Mouse (Mus musculus): Measurements from ENCODE around the gene Tex2. TPM values are rescaled to one million over a fixed set of nuclear protein-coding genes. Genes with fewer than 3 reads are reported as not detected.
"Not testable (repeated sequence)": the region's sequence is repeated elsewhere in the genome, so short reads cannot be mapped to it uniquely, and the experiment has no call there.

The Tex2 gene
- polyA plus RNA-seq, 1 experiment from 2014 or later: 11.9 TPM

- Histone ChIP-seq H3K9ac (ENCODE audit: low read length) (no peak overlapping the region), H3K4me2 (ENCODE audit: low read length) (no peak overlapping the region), H3K4me1 (ENCODE audit: control insufficient read depth, insufficient read depth, low read length) (no peaks in the 10 kb centered on the region), H3K9me3 (replicated peaks; ENCODE audit: control insufficient read depth, low read length) (no peaks in the 10 kb centered on the region), H3K27me3 (replicated peaks; ENCODE audit: control insufficient read depth, insufficient read depth, low read length) (no peaks in the 10 kb centered on the region), H3K27ac (ENCODE audit: low read depth, low read length) (no peak overlapping the region), H3K4me3 (ENCODE audit: low read depth, low read length) (no peak overlapping the region), H3K36me3 (ENCODE audit: control insufficient read depth, insufficient read depth, low read length) (no peaks in the 10 kb centered on the region)
- ATAC-seq (no peak), DNase-seq (ENCODE audit: low spot score) (no peak)
- 79% methylated on average over 7 of the region's 7 CpGs for WGBS
Measured at GRCm38 (mm10) chr11:106492984-106493669, 120.1 kb downstream of the Tex2 start.

DNA sequence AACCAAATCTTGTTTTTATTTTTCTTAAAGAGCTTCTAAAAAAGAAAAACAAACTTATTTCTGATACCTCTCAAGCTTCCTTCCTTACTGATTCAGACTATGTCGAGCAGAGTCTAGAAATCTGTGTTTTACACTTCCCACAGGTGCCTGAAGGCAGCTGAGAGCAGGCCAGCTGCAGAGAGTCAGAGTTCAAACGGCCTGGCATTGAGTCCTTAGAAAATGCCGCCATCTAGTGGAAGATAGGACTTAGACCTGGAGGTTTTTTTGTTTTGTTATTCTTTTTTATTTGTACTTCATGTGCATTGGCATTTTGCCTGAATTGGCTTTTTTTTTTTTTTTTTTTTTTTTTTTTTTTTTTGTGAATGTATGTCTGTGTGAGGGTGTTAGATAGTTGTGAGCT, 121.8 kb downstream of the Tex2 start:
- H3K36me3 ChIP-seq (ENCODE audit: control insufficient read depth, insufficient read depth, low read length): no peaks in the 10 kb centered on the region
- H3K27ac ChIP-seq (ENCODE audit: low read depth, low read length): no peak overlapping the region
- no peaks in the 10 kb centered on the region for H3K27me3 ChIP-seq (replicated peaks; ENCODE audit: control insufficient read depth, insufficient read depth, low read length)
- peak; percentile 94 for DNase-seq (ENCODE audit: low spot score)
- H3K4me1 ChIP-seq (ENCODE audit: control insufficient read depth, insufficient read depth, low read length): peaks cover 3% of the 10 kb centered on the region
- no peak overlapping the region for H3K4me2 ChIP-seq (ENCODE audit: low read length)
- ATAC-seq: no peak
- no peak overlapping the region for H3K4me3 ChIP-seq (ENCODE audit: low read depth, low read length)
- no peak overlapping the region for H3K9ac ChIP-seq (ENCODE audit: low read length)
- WGBS: 4% methylated on average over 3 of the region's 3 CpGs
- no peaks in the 10 kb centered on the region for H3K9me3 ChIP-seq (replicated peaks; ENCODE audit: control insufficient read depth, low read length)

GRCm38 (mm10) chr11:106490600-106490999, 122.6 kb downstream of the Tex2 start:
- not testable (repeated sequence) for H3K4me2 ChIP-seq (ENCODE audit: low read length); H3K9me3 ChIP-seq (replicated peaks; ENCODE audit: control insufficient read depth, low read length); H3K9ac ChIP-seq (ENCODE audit: low read length); H3K4me1 ChIP-seq (ENCODE audit: control insufficient read depth, insufficient read depth, low read length); H3K27me3 ChIP-seq (replicated peaks; ENCODE audit: control insufficient read depth, insufficient read depth, low read length); H3K36me3 ChIP-seq (ENCODE audit: control insufficient read depth, insufficient read depth, low read length); H3K4me3 ChIP-seq (ENCODE audit: low read depth, low read length); H3K27ac ChIP-seq (ENCODE audit: low read depth, low read length); DNase-seq (ENCODE audit: low spot score); ATAC-seq
- 81% methylated on average over 6 of the region's 6 CpGs for WGBS

DNA sequence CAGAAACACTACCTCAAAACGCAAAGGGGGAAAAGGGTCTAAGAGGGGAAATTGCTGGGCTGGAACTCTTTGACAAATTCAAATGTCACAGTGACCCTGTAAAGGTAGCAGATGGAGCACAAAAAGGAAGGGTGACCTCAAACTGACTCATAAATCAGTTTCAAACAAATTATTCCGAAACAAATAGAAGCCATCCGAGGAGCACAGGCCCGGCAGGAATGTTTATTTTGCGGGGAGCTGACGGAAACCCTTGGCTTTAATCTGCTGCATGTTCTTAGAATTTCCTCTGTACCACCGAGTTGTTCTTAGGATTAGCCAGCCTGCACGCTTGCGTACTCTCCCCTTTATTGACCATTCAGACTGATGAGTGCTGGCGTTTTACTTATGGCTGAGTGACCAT, 123.2 kb downstream of the Tex2 start:
- Histone ChIP-seq H3K27me3 (replicated peaks; ENCODE audit: control insufficient read depth, insufficient read depth, low read length) (no peaks in the 10 kb centered on the region), H3K4me1 (ENCODE audit: control insufficient read depth, insufficient read depth, low read length) (peaks cover 4% of the 10 kb centered on the region), H3K36me3 (ENCODE audit: control insufficient read depth, insufficient read depth, low read length) (no peaks in the 10 kb centered on the region), H3K9ac (ENCODE audit: low read length) (no peak overlapping the region), H3K9me3 (replicated peaks; ENCODE audit: control insufficient read depth, low read length) (no peaks in the 10 kb centered on the region), H3K4me2 (ENCODE audit: low read length) (no peak overlapping the region), H3K27ac (ENCODE audit: low read depth, low read length) (no peak overlapping the region), H3K4me3 (ENCODE audit: low read depth, low read length) (no peak overlapping the region)
- ATAC-seq: no peak
- DNase-seq (ENCODE audit: low spot score): no peak
- 62% methylated on average over 10 of the region's 10 CpGs for WGBS

DNA sequence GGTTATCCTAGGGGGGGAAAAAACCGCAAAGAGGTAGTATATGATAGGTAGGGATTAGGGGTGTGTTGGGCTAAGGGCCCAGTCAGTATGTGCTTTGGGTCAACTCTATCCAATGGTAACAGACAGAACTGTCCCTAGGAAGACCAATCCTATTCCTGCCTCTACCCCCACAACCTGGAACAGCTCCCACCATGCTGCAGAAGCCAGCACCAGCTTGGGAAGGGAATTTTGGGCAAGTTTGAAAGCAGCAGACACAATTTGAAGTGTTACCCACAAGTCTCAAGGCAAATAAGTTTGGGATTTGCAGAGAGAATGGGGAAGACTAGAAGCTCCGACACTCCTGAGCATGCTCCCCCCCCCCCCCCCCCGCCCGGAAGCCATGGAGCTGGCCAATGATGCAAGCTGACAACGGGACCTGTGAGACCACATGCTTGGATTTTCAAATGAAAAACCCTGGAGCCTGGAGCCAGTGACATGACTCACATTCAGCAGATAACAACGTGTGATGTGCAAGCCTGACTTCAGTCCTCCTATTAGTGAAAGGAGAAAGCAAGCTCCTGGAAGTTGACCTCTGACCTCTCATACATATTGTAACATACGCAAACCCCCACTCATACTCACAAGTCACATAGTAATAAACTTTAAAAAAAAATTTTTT, 124.1 kb downstream of the Tex2 start:
- Histone ChIP-seq H3K4me1 (ENCODE audit: control insufficient read depth, insufficient read depth, low read length) (peaks cover 4% of the 10 kb centered on the region), H3K9ac (ENCODE audit: low read length) (no peak overlapping the region), H3K27me3 (replicated peaks; ENCODE audit: control insufficient read depth, insufficient read depth, low read length) (no peaks in the 10 kb centered on the region), H3K27ac (ENCODE audit: low read depth, low read length) (no peak overlapping the region), H3K4me2 (ENCODE audit: low read length) (no peak overlapping the region), H3K4me3 (ENCODE audit: low read depth, low read length) (no peak overlapping the region), H3K36me3 (ENCODE audit: control insufficient read depth, insufficient read depth, low read length) (no peaks in the 10 kb centered on the region), H3K9me3 (replicated peaks; ENCODE audit: control insufficient read depth, low read length) (no peaks in the 10 kb centered on the region)
- no peak for ATAC-seq
- WGBS: 67% methylated on average over 7 of the region's 7 CpGs
- no peak for DNase-seq (ENCODE audit: low spot score)

GRCm38 (mm10) chr11:106488126-106488561, 125.1 kb downstream of the Tex2 start:
- H3K27ac ChIP-seq (ENCODE audit: low read depth, low read length): no peak overlapping the region

GRCm38 (mm10) chr11:106487733-106488115, 125.5 kb downstream of the Tex2 start, which contains the start of gene Ern1:
Ern1 (minus strand) TSS chr11:106487852.
- peak within 1 kb of the TSS; percentile 79 for H3K9ac ChIP-seq (ENCODE audit: low read length)
- H3K4me1 ChIP-seq (ENCODE audit: control insufficient read depth, insufficient read depth, low read length): peaks cover 4% of the 10 kb centered on the region
- H3K36me3 ChIP-seq (ENCODE audit: control insufficient read depth, insufficient read depth, low read length): no peaks in the 10 kb centered on the region
- H3K27me3 ChIP-seq (replicated peaks; ENCODE audit: control insufficient read depth, insufficient read depth, low read length): no peaks in the 10 kb centered on the region
- H3K4me3 ChIP-seq (ENCODE audit: low read depth, low read length): peak within 1 kb of the TSS; percentile 92
- no peaks in the 10 kb centered on the region for H3K9me3 ChIP-seq (replicated peaks; ENCODE audit: control insufficient read depth, low read length)
- WGBS: under 1% methylated on average over 27 of the region's 28 CpGs
- peak within 1 kb of the TSS; percentile 91 for H3K4me2 ChIP-seq (ENCODE audit: low read length)
- DNase-seq (ENCODE audit: low spot score) (peak; percentile 90), ATAC-seq (peak; percentile 97)
- peak within 1 kb of the TSS; percentile 60; the same call in 1 of the 2 replicates for H3K27ac ChIP-seq (ENCODE audit: low read depth, low read length)

More at GRCm38 (mm10) chr11:106488126-106488561, 125.1 kb downstream of the Tex2 start:
- WGBS: 14% methylated on average over 17 of the region's 17 CpGs
- Histone ChIP-seq H3K4me2 (ENCODE audit: low read length) (peak overlapping the region; percentile 91), H3K9ac (ENCODE audit: low read length) (no peak overlapping the region), H3K9me3 (replicated peaks; ENCODE audit: control insufficient read depth, low read length) (no peaks in the 10 kb centered on the region), H3K4me1 (ENCODE audit: control insufficient read depth, insufficient read depth, low read length) (peaks cover 4% of the 10 kb centered on the region), H3K27me3 (replicated peaks; ENCODE audit: control insufficient read depth, insufficient read depth, low read length) (no peaks in the 10 kb centered on the region), H3K36me3 (ENCODE audit: control insufficient read depth, insufficient read depth, low read length) (no peaks in the 10 kb centered on the region), H3K4me3 (ENCODE audit: low read depth, low read length) (peak overlapping the region; percentile 92)
- ATAC-seq (peak; percentile 40; the same call in 1 of the 2 replicates), DNase-seq (ENCODE audit: low spot score) (no peak)

DNA sequence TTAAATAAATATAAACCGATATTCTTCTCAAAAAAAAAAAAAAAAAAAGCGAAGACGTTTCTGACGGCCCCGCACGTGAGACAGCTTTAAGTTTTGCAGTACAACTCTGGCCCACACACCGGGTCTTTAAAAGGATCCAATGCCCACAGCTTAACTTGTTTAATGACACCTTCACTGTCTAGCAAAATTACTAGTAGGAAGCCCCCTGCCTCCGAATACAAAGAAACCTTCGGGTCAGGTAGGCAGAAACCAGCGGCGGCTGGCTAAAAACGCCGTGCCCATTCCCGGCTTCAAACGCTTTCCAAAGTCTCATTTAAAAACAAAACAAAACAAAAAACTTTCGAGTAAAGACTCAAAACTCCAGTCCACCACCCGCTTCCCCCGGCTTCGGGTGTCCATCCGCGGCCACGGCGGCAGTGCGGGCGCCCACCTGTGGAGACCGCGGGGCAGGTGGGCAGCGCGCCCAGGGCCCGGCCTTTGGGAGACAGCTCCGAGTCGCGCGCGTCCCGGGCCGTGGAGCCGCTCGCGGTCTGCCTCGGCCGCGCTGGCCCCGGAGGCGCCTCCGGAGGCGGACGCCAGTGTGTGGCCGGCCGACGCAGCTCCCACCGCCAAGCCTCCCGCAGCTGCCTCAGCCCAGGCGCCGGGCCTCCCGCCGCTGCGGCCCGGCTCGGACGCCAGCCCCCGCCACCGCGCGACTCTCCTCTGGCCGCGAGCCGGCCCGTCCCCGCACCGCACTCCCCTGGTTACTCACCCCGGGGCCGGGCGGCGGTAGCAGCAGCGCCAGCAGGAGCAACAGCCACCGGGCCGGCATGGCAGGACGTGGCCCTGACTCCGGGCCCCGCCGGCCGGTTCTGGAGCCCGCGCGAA, 126.1 kb downstream of the Tex2 start:
- Histone ChIP-seq H3K27ac (ENCODE audit: low read depth, low read length) (peak overlapping the region; percentile 60; the same call in 1 of the 2 replicates), H3K9me3 (replicated peaks; ENCODE audit: control insufficient read depth, low read length) (no peaks in the 10 kb centered on the region), H3K36me3 (ENCODE audit: control insufficient read depth, insufficient read depth, low read length) (no peaks in the 10 kb centered on the region), H3K4me1 (ENCODE audit: control insufficient read depth, insufficient read depth, low read length) (peaks cover 4% of the 10 kb centered on the region), H3K4me2 (ENCODE audit: low read length) (peak overlapping the region; percentile 91), H3K4me3 (ENCODE audit: low read depth, low read length) (peak overlapping the region; percentile 92), H3K27me3 (replicated peaks; ENCODE audit: control insufficient read depth, insufficient read depth, low read length) (no peaks in the 10 kb centered on the region), H3K9ac (ENCODE audit: low read length) (peak overlapping the region; percentile 79)
- WGBS: under 1% methylated on average over 67 of the region's 86 CpGs
- DNase-seq (ENCODE audit: low spot score) (peak; percentile 16), ATAC-seq (peak; percentile 88)
